Mouse (Mus musculus): ENCODE measurements at regions not wholly inside any gene's neighbourhood (a gene's known extent, or its start where the extent isn't known, plus 50 kb on each side); places are given as distances from the start of the nearest gene placed in this dataset.

GRCm38 (mm10) chr12:56472856-56473647 lies 63.7 kb downstream of the Nkx2-1 start:
- no peaks in the 10 kb centered on the region for H3K36me3 ChIP-seq (ENCODE audit: insufficient read depth, low read length)
- DNase-seq (ENCODE audit: low spot score): no peak
- no peak for TF ChIP-seq CTCF (IDR thresholded peaks at IDR 0.05; ENCODE audit: low read depth)
- H3K4me2 ChIP-seq (ENCODE audit: low read depth, low read length): no peak overlapping the region
- ATAC-seq: no peak
- H3K27me3 ChIP-seq (ENCODE audit: insufficient read depth, low read length): peaks cover 25% of the 10 kb centered on the region
- H3K9me3 ChIP-seq (ENCODE audit: low read length): no peaks in the 10 kb centered on the region
- no peaks in the 10 kb centered on the region for H3K4me1 ChIP-seq (ENCODE audit: insufficient read depth, low read length)
- H3K4me3 ChIP-seq (ENCODE audit: low read length): no peak overlapping the region
- WGBS: 42% methylated on average over 10 of the region's 10 CpGs
- H3K27ac ChIP-seq: no peak overlapping the region
- no peak overlapping the region for H3K9ac ChIP-seq (replicated peaks; ENCODE audit: low read length)

GRCm38 (mm10) chr12:56470932-56471500 lies 65.7 kb downstream of the Nkx2-1 start:
- no peak overlapping the region for H3K4me2 ChIP-seq (ENCODE audit: low read depth, low read length)
- no peak overlapping the region for H3K27ac ChIP-seq
- TF ChIP-seq CTCF (IDR thresholded peaks at IDR 0.05; ENCODE audit: low read depth): no peak
- 56% methylated on average over 10 of the region's 10 CpGs for WGBS
- H3K9me3 ChIP-seq (ENCODE audit: low read length): no peaks in the 10 kb centered on the region
- DNase-seq (ENCODE audit: low spot score) (no peak), ATAC-seq (no peak)
- no peak overlapping the region for H3K9ac ChIP-seq (replicated peaks; ENCODE audit: low read length)
- H3K4me3 ChIP-seq (ENCODE audit: low read length): no peak overlapping the region
- no peaks in the 10 kb centered on the region for H3K4me1 ChIP-seq (ENCODE audit: insufficient read depth, low read length)
- peaks cover 32% of the 10 kb centered on the region for H3K27me3 ChIP-seq (ENCODE audit: insufficient read depth, low read length)
- H3K36me3 ChIP-seq (ENCODE audit: insufficient read depth, low read length): no peaks in the 10 kb centered on the region

GRCm38 (mm10) chr12:56459508-56460119 lies 77.1 kb downstream of the Nkx2-1 start:
- ATAC-seq (no peak), DNase-seq (ENCODE audit: low spot score) (no peak)
- TF ChIP-seq CTCF (IDR thresholded peaks at IDR 0.05; ENCODE audit: low read depth): no peak
- WGBS: under 1% methylated on average over 10 of the region's 10 CpGs
- Histone ChIP-seq H3K9ac (replicated peaks; ENCODE audit: low read length) (no peak overlapping the region), H3K27me3 (ENCODE audit: insufficient read depth, low read length) (peaks cover 75% of the 10 kb centered on the region), H3K9me3 (ENCODE audit: low read length) (no peaks in the 10 kb centered on the region), H3K27ac (no peak overlapping the region), H3K4me2 (ENCODE audit: low read depth, low read length) (peak overlapping the region; percentile 13; the same call in 1 of the 2 replicates), H3K4me3 (ENCODE audit: low read length) (no peak overlapping the region), H3K4me1 (ENCODE audit: insufficient read depth, low read length) (no peaks in the 10 kb centered on the region), H3K36me3 (ENCODE audit: insufficient read depth, low read length) (no peaks in the 10 kb centered on the region)

DNA sequence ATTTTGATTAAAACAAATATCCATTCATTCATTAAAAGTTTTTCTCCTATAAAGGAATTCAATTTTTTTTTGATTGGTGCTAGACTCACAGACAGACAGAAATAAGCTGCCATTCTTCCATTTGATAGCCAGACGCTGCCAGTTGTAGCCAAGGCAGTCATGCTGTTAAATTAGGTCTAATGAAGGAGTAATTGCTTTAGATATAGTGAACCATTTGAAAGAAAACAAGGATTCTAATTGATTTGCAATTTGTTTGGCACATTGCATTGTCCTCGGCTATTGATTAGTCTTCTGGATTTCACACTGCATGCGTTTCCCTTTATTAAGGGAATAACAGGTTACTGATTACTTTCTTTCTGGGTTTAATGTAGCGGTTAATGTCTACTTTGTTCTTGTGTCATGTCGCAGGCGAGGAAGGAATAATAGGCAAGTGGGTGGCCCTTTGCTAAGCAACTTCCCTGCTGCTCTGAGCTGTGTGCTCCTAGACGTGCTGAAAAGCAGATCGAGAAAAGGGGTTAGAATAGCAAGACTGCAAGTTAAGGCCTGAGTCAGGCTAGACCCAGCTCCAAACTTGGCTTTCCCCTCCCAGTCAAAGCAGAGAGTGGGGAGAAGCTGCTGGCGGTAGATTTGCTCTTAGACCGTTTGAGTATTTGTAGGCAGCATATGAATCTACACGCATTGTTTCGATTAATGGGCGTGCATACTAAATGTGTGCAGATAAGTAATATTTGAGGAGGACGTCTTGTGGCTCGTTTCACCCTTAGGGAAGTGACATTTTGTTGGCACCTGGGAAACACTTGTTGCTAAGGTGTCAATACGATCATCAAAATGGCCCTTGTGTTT lies 77.8 kb downstream of the Nkx2-1 start:
- Histone ChIP-seq H3K4me1 (ENCODE audit: insufficient read depth, low read length) (no peaks in the 10 kb centered on the region), H3K9ac (replicated peaks; ENCODE audit: low read length) (no peak overlapping the region), H3K9me3 (ENCODE audit: low read length) (no peaks in the 10 kb centered on the region), H3K27me3 (ENCODE audit: insufficient read depth, low read length) (peaks cover 76% of the 10 kb centered on the region), H3K4me2 (ENCODE audit: low read depth, low read length) (peak overlapping the region; percentile 13; the same call in 1 of the 2 replicates), H3K27ac (no peak overlapping the region), H3K4me3 (ENCODE audit: low read length) (no peak overlapping the region), H3K36me3 (ENCODE audit: insufficient read depth, low read length) (no peaks in the 10 kb centered on the region)
- TF ChIP-seq CTCF (IDR thresholded peaks at IDR 0.05; ENCODE audit: low read depth): no peak
- 4% methylated on average over 16 of the region's 16 CpGs for WGBS
- DNase-seq (ENCODE audit: low spot score) (peak; percentile 34), ATAC-seq (peak; percentile 47; the same call in 1 of the 2 replicates)

GRCm38 (mm10) chr12:56457951-56458350 lies 78.8 kb downstream of the Nkx2-1 start:
- H3K36me3 ChIP-seq (ENCODE audit: insufficient read depth, low read length): no peaks in the 10 kb centered on the region
- no peak overlapping the region for H3K27ac ChIP-seq
- 0 out of 2 replicates have a peak, but pooled peaks cover 2% of the 10 kb centered on the region for H3K9me3 ChIP-seq (ENCODE audit: low read length)
- no peak overlapping the region for H3K4me2 ChIP-seq (ENCODE audit: low read depth, low read length)
- H3K9ac ChIP-seq (replicated peaks; ENCODE audit: low read length): no peak overlapping the region
- WGBS: 42% methylated on average over 5 of the region's 5 CpGs
- no peak overlapping the region for H3K4me3 ChIP-seq (ENCODE audit: low read length)
- ATAC-seq: no peak
- no peak for TF ChIP-seq CTCF (IDR thresholded peaks at IDR 0.05; ENCODE audit: low read depth)
- H3K4me1 ChIP-seq (ENCODE audit: insufficient read depth, low read length): no peaks in the 10 kb centered on the region
- DNase-seq (ENCODE audit: low spot score): no peak
- H3K27me3 ChIP-seq (ENCODE audit: insufficient read depth, low read length): peaks cover 82% of the 10 kb centered on the region

GRCm38 (mm10) chr12:56457356-56457755 lies 79.4 kb downstream of the Nkx2-1 start:
- Histone ChIP-seq H3K36me3 (ENCODE audit: insufficient read depth, low read length) (no peaks in the 10 kb centered on the region), H3K9me3 (ENCODE audit: low read length) (0 out of 2 replicates have a peak, but pooled peaks cover 3% of the 10 kb centered on the region), H3K27ac (no peak overlapping the region), H3K4me2 (ENCODE audit: low read depth, low read length) (no peak overlapping the region), H3K27me3 (ENCODE audit: insufficient read depth, low read length) (peaks cover 85% of the 10 kb centered on the region), H3K4me3 (ENCODE audit: low read length) (no peak overlapping the region), H3K9ac (replicated peaks; ENCODE audit: low read length) (no peak overlapping the region), H3K4me1 (ENCODE audit: insufficient read depth, low read length) (no peaks in the 10 kb centered on the region)
- no peak for DNase-seq (ENCODE audit: low spot score)
- no peak for ATAC-seq
- 12% methylated on average over 2 of the region's 2 CpGs for WGBS
- TF ChIP-seq CTCF (IDR thresholded peaks at IDR 0.05; ENCODE audit: low read depth): no peak
